Mouse (Mus musculus) frontal cortex, postnatal 14 days (tissue): Measurements from ENCODE around the gene Csrp1.
A peak's percentile ranks its signal among the peaks of the same experiment; 100 is the strongest.

ENCODE experiments used
- DNase-seq, 2 experiments: peaks; one replicate each; pipeline ENCODE4 v3.0.0; 2022; ENCODE audit warnings: low spot score in 2 of 2

The Csrp1 gene

DNA sequence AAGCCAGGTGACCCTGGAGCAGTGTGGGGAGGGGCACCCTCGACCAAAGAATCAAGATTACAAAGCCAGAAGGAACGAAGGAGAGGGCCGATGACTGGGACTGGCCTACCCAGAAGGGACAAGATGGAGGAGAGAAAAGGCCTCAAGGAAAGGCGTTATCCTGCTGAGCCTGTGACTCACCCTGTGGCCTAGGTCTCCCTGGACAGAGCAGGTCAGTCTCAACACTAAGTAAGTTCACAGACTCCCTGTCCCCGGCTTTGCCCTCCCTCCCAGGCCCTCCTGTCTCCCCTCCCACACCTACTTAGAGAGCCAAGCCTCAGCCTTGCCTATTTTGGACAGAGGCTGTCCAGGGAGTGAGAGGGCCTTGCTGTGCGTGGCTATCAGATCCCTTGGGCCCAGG is at the start of gene Csrp1:
TSS of gene Csrp1 (plus strand) at position 79 of the 400 bp plus-strand sequence.
- no peak for DNase-seq

- peak; percentile 80 to 83 for DNase-seq
Measured at GRCm38 (mm10) chr1:135670397-135671130, 49.3 kb upstream of the Csrp1 start.

DNA sequence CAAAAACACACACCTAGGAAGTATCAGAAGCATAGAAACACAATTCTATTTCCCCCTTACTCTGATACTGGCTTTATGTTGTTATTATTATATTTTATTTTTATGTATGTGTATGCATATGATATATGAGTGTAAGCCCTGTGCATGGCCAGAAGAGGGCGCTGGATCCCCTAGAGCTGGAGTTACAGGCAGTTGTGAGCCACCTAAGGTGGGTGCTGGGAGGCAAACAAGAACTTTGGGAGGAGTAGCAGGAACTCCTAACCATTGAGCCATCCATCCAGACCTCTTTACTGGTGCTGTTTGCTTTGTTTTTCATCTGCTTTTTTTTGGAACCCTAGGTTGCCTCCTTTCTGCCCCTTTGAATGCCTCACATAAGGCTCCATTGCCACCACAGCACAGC is 48.5 kb upstream of the Csrp1 start:
- DNase-seq = no peak

DNA sequence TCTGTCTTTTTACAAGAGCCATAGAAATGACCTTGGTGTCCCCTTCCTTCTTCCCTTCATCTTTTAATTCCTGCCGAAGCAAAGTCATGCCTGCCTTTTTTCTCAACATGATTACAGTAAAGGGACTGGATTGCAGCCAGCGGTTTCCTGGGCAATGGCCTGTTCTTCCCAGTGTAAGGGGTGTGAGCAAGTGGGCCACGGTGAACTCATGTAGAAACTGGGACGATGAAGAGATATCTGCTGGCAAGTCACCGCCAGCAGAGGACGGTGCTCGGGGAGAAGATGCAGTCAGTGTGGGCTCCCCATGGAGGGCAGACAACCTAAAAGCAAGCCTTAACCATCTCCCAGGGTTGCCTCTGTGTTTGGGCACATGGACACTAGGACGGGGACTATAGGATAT is 47.9 kb upstream of the Csrp1 start:
- no peak for DNase-seq

- DNase-seq = no peak
Measured at GRCm38 (mm10) chr1:135672374-135672773, 47.5 kb upstream of the Csrp1 start.

DNA sequence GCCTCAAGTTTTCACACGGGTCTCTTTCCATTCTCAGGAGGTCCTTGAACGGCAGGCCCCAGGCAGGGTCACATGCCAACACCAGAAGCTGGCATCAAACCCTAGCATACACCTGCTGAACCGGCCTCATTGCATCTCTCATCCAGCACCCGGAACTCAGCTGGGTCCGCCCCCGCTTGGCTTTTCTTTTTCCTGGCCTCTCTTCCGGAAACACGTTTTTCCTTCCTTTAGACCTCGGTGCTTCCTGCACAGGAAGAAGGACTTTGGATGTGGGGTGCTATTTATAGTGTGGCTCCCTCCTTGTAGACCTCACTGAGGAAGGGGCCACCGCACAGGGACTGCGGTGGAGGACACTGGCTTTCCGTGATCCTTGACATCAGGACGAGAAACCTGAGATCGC is 46.4 kb upstream of the Csrp1 start:
- DNase-seq = no peak

GRCm38 (mm10) chr1:135675449-135676129 is 44.3 kb upstream of the Csrp1 start:
- DNase-seq = no peak

- no peak for DNase-seq
Measured at GRCm38 (mm10) chr1:135676247-135676646, 43.6 kb upstream of the Csrp1 start.

- DNase-seq = no peak
Measured at GRCm38 (mm10) chr1:135676938-135677682, 42.8 kb upstream of the Csrp1 start.

- no peak for DNase-seq
Measured at GRCm38 (mm10) chr1:135678145-135678544, 41.7 kb upstream of the Csrp1 start.

GRCm38 (mm10) chr1:135680716-135681115 is 39.1 kb upstream of the Csrp1 start:
- no peak for DNase-seq

DNA sequence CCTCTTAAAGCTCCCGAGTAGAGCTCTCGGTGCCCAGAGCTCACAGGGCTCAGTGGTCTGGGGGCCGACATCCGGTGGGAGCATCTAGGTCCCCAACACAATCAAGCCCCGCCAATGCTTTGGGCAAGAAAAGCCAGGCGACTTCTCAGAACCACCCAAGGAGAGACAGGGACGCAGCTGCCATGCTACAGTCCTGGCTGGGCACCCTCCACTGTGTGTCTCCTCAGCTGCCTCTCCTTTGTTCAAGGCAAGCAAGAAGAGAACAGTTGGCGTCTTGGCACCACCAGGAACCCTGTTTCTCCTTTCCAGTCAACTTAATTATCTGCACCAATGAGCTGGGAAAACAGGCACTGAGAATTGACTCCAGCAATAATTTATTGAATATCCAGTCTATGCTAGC is 38.7 kb upstream of the Csrp1 start:
- DNase-seq = no peak

- no peak for DNase-seq
Measured at GRCm38 (mm10) chr1:135684895-135685294, 35.0 kb upstream of the Csrp1 start.

GRCm38 (mm10) chr1:135685316-135685715 is 34.5 kb upstream of the Csrp1 start:
- no peak for DNase-seq

- peak in 1 of 2 experiments; percentile 31 for DNase-seq
Measured at GRCm38 (mm10) chr1:135686792-135687510, 32.9 kb upstream of the Csrp1 start.

DNA sequence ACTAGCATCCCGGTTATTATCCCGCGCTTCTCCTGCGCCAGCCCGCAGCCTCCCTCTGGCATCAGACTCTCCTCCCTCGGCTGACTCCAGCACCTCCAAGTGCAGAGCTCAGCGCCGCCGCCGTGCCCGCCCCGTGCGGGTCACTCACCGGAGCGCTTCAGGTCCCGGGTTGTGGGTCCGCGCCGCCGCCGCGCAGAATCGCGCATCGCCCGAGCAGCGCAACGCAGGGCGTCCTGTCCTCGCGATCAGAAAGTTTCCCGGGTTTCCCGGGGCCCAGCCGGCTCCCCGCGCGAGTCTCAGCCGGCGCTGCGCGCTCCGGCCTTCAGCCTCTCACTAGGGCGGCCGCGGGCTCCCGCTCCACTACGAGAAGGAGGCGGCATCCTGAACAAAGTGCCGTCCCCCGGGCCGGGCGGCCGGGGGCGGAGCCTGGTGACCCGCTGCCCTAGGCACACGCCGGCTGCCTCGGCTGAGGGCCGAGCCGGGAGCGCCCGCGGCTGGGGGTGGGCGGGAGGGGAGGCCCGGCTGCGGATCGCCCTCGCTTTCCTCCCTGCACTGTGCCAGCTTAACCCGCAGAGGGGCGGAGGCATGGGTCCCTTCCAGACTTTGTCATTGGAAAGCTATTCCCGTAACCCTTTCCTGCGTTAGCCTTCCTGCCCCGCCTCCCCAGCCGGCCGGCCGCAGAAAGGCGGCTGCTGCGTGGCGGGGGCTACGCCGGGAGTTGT is 31.9 kb upstream of the Csrp1 start:
- DNase-seq = peak; percentile 26 to 42

GRCm38 (mm10) chr1:135688686-135689085 is 31.2 kb upstream of the Csrp1 start:
- DNase-seq = no peak

GRCm38 (mm10) chr1:135690784-135691416 is 29.0 kb upstream of the Csrp1 start:
- DNase-seq = no peak

DNA sequence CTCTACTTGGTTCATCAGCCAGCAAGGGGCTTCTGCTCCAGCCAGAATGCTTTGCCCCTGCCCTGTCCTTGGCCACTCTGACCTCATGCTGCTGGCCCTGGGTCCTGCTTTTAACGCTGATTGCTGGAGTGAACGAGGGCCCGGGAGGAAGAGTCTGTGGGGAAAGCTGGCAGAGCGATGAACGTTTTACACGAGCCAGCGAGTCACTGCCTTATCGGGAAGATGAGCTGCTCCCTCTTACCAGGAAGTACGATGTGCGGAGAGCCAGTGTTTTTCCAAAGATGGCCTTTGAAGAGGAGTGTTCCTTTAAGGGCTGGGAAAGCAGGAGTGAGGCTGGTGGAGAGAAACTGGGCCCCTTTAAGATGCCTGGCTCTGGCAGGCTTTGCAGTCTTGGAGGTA is 28.4 kb upstream of the Csrp1 start:
- DNase-seq = no peak

GRCm38 (mm10) chr1:135694181-135694580 is 25.7 kb upstream of the Csrp1 start:
- no peak for DNase-seq

- no peak for DNase-seq
Measured at GRCm38 (mm10) chr1:135697462-135697861, 22.4 kb upstream of the Csrp1 start.
